Comparison of ENCODE assay signal across 8 mouse cellular contexts in the genomic region with DNA sequence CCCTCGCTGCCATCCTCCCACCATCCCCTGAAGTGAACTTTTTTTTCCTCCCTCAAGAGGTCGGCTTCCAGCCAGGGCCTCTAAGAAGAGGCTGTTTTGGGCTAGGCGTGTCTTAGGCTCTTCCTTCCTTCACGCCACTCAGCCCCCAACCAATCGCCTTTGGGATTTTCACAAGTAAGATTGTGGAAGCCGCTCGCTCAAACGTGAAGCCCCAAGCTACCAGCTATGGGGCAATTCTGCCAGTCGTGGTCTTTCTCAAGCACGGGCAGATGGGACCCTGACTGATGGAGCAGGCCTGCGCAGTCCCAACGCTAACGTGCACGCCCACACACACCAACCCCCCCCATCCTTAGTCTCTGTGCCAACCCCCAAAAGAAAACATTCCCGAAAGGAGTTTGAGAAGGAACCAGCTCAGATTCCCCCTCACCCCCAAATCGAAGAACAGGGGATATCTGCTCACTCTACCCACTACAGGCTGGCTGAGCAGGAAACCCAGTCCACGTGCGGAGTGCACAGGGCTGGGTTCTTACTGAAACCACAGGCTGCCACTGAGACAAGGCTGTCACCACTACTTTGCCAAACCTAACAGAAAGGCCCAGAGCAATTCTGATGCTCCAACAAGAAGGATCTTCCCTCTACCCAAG. TPM values are rescaled to one million over a fixed set of nuclear protein-coding genes. Genes with fewer than 3 reads are reported as not detected.
DNase-seq lines count a peak whose midpoint lies in the region; ATAC-seq and TF ChIP-seq lines count a peak whose summit lies in the region.

No protein-coding gene starts in this region.

- H3K27ac ChIP-seq in forebrain, embryonic 10.5 days, result peak overlapping the region; percentile 90
- peak overlapping the region; percentile 7; the same call in 1 of the 2 replicates for H3K27ac ChIP-seq in spleen, adult 2 months (ENCODE audit: insufficient read depth, low read length)

- DNase-seq in WW6 (ENCODE audit: low read depth, low spot score), result peak; percentile 36
- peak; percentile 53 for DNase-seq in forebrain, embryonic 10.5 days (ENCODE audit: extremely low spot score, low spot score)
- peak; percentile 50 for DNase-seq in left cerebral cortex, postnatal 4 days
- DNase-seq in spleen, adult 2 months (ENCODE audit: low read depth in 1 of 2, low spot score in 2 of 2), result peak in 1 of 2 experiments; percentile 17
- DNase-seq in cerebellum, postnatal 14 days, result no peak

- H3K36me3 ChIP-seq in forebrain, embryonic 10.5 days (replicated peaks), result peaks cover 17% of the 10 kb centered on the region
- no peaks in the 10 kb centered on the region for H3K36me3 ChIP-seq in spleen, adult 2 months (ENCODE audit: control insufficient read depth, insufficient read depth, low read length)

- ATAC-seq in CD4-positive, CD25-positive, alpha-beta regulatory T cell, adult 4 months, result peak; percentile 59
- peak; percentile 54 to 62 for ATAC-seq in hematopoietic stem cell, adult 5-6 weeks (replicated peaks in 1 of 2; ENCODE audit: insufficient read depth in 1 of 2, low FRiP score in 2 of 2, low TSS enrichment in 1 of 2, low read depth in 1 of 2, poor library complexity in 2 of 2, severe bottlenecking in 2 of 2)
- ATAC-seq in megakaryocyte progenitor cell, adult 5-6 weeks (replicated peaks; ENCODE audit: poor library complexity), result peak; percentile 50

- peak overlapping the region; percentile 94 for H3K4me3 ChIP-seq in forebrain, embryonic 10.5 days
- peak overlapping the region; percentile 17; the same call in 1 of the 2 replicates for H3K4me3 ChIP-seq in spleen, adult 2 months (ENCODE audit: extremely low read depth, insufficient read depth, insufficient read length)

- no peaks in the 10 kb centered on the region for H3K9me3 ChIP-seq in forebrain, embryonic 10.5 days

- TF ChIP-seq CTCF in spleen, adult 2 months (IDR thresholded peaks at IDR 0.05; ENCODE audit: extremely low read depth, insufficient read depth, insufficient read length, insufficient replicate concordance), result no peak

- H3K4me1 ChIP-seq in forebrain, embryonic 10.5 days, result peaks cover 48% of the 10 kb centered on the region
- peaks cover 7% of the 10 kb centered on the region; the same call in 1 of the 2 replicates for H3K4me1 ChIP-seq in spleen, adult 2 months (ENCODE audit: control insufficient read depth, insufficient read depth, insufficient read length)

- no peak for TF ChIP-seq POLR2A in spleen, adult 2 months (IDR thresholded peaks at IDR 0.05; ENCODE audit: low read depth, low read length)

- no peaks in the 10 kb centered on the region for H3K27me3 ChIP-seq in forebrain, embryonic 10.5 days (ENCODE audit: poor library complexity, severe bottlenecking)
- H3K27me3 ChIP-seq in spleen, adult 2 months (ENCODE audit: control insufficient read depth, insufficient read depth, low read length), result no peaks in the 10 kb centered on the region

- 2% methylated on average over 18 of the region's 18 CpGs for WGBS in forebrain, embryonic 10.5 days
- WGBS in spleen, adult 2 months, result 6% methylated on average over 18 of the region's 18 CpGs

- intact Hi-C loops in left cerebral cortex, postnatal 4 days (cut with DNase I), result no loop called here

RNA-seq across cellular contexts. Expression of gene Scarb1, which starts 1.7 kb away (rescaled TPM):
- polyA plus RNA-seq in CD4-positive, CD25-positive, alpha-beta regulatory T cell, adult 4 months (2017; shearing (Covaris generic)), result 10 to 100 TPM in 1 of 2 experiments, 1 to 10 TPM in 1; 5.9 to 11.6 TPM
- polyA plus RNA-seq in forebrain, embryonic 10.5 days (2016; fragmentation: Nextera tagmentation; extraction: Ambion mirVana), result 51.3 and 54.5 TPM in 2 replicates
- total RNA-seq in hematopoietic stem cell, adult 5-6 weeks (2017), result 35.7 and 45.6 TPM in 2 replicates
- 10 to 100 TPM; 56.2 to 56.7 TPM for total RNA-seq in left cerebral cortex, postnatal 4 days (2021)
- 58.9 and 60.4 TPM in 2 replicates for total RNA-seq in megakaryocyte progenitor cell, adult 5-6 weeks (2015)
- 52.3 and 59.6 TPM in 2 replicates for total RNA-seq in megakaryocyte progenitor cell, adult 5-6 weeks (2017)
- 76.0 and 93.6 TPM in 2 replicates for polyA plus RNA-seq in spleen, adult 2 months (2012; rRNA removed)

RNA-seq across cellular contexts. Expression of gene Gm10382, which starts 49.9 kb away (rescaled TPM):
- 1 to 10 TPM in 1 of 2 experiments, under 1 TPM in 1; 0.70 to 1.0 TPM for polyA plus RNA-seq in CD4-positive, CD25-positive, alpha-beta regulatory T cell, adult 4 months (2017; shearing (Covaris generic))
- 0.21 and 0.38 TPM in 2 replicates for polyA plus RNA-seq in forebrain, embryonic 10.5 days (2016; fragmentation: Nextera tagmentation; extraction: Ambion mirVana)
- total RNA-seq in hematopoietic stem cell, adult 5-6 weeks (2017), result 0.63 and 1.6 TPM in 2 replicates
- total RNA-seq in left cerebral cortex, postnatal 4 days (2021), result under 1 TPM; 0.48 to 0.52 TPM
- total RNA-seq in megakaryocyte progenitor cell, adult 5-6 weeks (2015), result not detected in 2 replicates
- total RNA-seq in megakaryocyte progenitor cell, adult 5-6 weeks (2017), result 0.91 and 1.3 TPM in 2 replicates
- 0.08 and 0.15 TPM in 2 replicates for polyA plus RNA-seq in spleen, adult 2 months (2012; rRNA removed)

RNA-seq across cellular contexts. Expression of gene Ubc, which starts 50.8 kb away (rescaled TPM):
- 1,000 to 10,000 TPM in 1 of 2 experiments, 100 to 1,000 TPM in 1; 954 to 1,216 TPM for polyA plus RNA-seq in CD4-positive, CD25-positive, alpha-beta regulatory T cell, adult 4 months (2017; shearing (Covaris generic))
- 931 and 967 TPM in 2 replicates for polyA plus RNA-seq in forebrain, embryonic 10.5 days (2016; fragmentation: Nextera tagmentation; extraction: Ambion mirVana)
- 339 and 386 TPM in 2 replicates for total RNA-seq in hematopoietic stem cell, adult 5-6 weeks (2017)
- 100 to 1,000 TPM; 849 to 918 TPM for total RNA-seq in left cerebral cortex, postnatal 4 days (2021)
- total RNA-seq in megakaryocyte progenitor cell, adult 5-6 weeks (2015), result 172 and 201 TPM in 2 replicates
- total RNA-seq in megakaryocyte progenitor cell, adult 5-6 weeks (2017), result 204 and 293 TPM in 2 replicates
- polyA plus RNA-seq in spleen, adult 2 months (2012; rRNA removed), result 316 and 423 TPM in 2 replicates

Comparison
In these comparisons a context has a peak if more than half of its experiments do, and no peak if none do; other contexts are left out.
1. DNase-seq: peak in WW6 (single experiment), forebrain, embryonic 10.5 days (single experiment) and left cerebral cortex, postnatal 4 days (single experiment); none in cerebellum, postnatal 14 days (0 of 2).
2. Peak in every context shown above with its lines, with median percentiles within 50 percentile points of each other: ATAC-seq.